Mouse (Mus musculus): Measurements from ENCODE around the gene Lilrb4a. TPM values are rescaled to one million over a fixed set of nuclear protein-coding genes. Genes with fewer than 3 reads are reported as not detected.
"Not testable (repeated sequence)": the region's sequence is repeated elsewhere in the genome, so short reads cannot be mapped to it uniquely, and the experiment has no call there.

Gene Lilrb4a
- 2.4 and 3.4 TPM in 2 replicates for polyA plus RNA-seq (2012; rRNA removed)

DNA sequence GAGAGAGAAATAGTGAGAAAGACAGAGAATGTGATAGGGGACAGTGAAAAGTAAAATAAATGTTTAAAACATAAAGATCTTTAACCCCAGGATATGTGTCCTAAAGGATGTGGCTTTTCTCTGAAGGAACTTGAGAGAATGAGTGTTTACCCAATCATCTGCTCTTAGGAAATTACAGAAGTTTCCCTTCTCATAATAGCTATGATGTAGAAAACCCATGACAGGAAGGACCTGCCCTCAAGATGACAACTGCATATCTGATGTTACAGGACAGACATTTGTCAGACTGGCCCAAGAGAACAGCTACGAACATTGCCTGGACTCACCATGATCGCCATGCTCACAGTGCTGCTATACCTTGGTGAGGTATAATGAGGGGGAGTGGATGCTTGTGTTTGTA is at the start of gene Lilrb4a:
Lilrb4a (plus strand) TSS at position 266 of the 400 bp plus-strand sequence.
- H3K36me3 ChIP-seq (ENCODE audit: control insufficient read depth, insufficient read depth, low read length); H3K4me3 ChIP-seq (ENCODE audit: control insufficient read depth, insufficient read depth, low read length); H3K27me3 ChIP-seq (ENCODE audit: control insufficient read depth, insufficient read depth, low read length); DNase-seq; H3K4me1 ChIP-seq (replicated peaks; ENCODE audit: control insufficient read depth, insufficient read depth, low read length); H3K27ac ChIP-seq (ENCODE audit: control insufficient read depth, insufficient read depth, low read length): not testable (repeated sequence)
- WGBS, result no CpG with 5 or more reads among the region's 2 CpGs

DNA sequence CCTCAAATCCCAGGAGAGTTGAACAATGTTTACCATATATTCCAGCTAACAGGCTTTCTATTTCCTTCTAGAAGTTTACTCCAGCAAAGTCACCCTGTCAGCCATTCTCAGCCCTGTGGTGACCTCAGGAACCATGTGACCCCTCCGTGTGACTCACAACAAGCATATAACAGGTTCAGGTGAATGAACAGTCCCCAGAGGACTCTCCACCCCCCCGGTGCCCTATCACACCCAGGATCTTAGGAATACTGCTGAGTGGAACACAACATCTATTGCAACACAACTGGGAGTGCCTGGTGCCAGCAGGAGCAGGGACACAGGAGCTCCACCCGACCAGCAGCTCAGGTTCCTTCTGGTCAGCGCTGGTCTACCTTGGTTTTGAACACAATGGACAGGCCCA is 39.1 kb upstream of the Lilrb4a start:
- DNase-seq, result no peak
- H3K4me3 ChIP-seq (ENCODE audit: control insufficient read depth, insufficient read depth, low read length), result no peak overlapping the region
- no peaks in the 10 kb centered on the region for H3K36me3 ChIP-seq (ENCODE audit: control insufficient read depth, insufficient read depth, low read length)
- H3K27ac ChIP-seq (ENCODE audit: control insufficient read depth, insufficient read depth, low read length), result no peak overlapping the region
- H3K4me1 ChIP-seq (replicated peaks; ENCODE audit: control insufficient read depth, insufficient read depth, low read length), result no peaks in the 10 kb centered on the region
- WGBS, result 87% methylated on average over 4 of the region's 4 CpGs
- no peak for TF ChIP-seq CTCF (IDR thresholded peaks at IDR 0.05; ENCODE audit: borderline replicate concordance, control insufficient read depth, extremely low read depth, insufficient read depth, low read length, poor library complexity)
- TF ChIP-seq POLR2A (IDR thresholded peaks at IDR 0.05; ENCODE audit: control insufficient read depth, extremely low read depth, insufficient read depth, low read length, poor library complexity), result no peak
- H3K27me3 ChIP-seq (ENCODE audit: control insufficient read depth, insufficient read depth, low read length), result no peaks in the 10 kb centered on the region

DNA sequence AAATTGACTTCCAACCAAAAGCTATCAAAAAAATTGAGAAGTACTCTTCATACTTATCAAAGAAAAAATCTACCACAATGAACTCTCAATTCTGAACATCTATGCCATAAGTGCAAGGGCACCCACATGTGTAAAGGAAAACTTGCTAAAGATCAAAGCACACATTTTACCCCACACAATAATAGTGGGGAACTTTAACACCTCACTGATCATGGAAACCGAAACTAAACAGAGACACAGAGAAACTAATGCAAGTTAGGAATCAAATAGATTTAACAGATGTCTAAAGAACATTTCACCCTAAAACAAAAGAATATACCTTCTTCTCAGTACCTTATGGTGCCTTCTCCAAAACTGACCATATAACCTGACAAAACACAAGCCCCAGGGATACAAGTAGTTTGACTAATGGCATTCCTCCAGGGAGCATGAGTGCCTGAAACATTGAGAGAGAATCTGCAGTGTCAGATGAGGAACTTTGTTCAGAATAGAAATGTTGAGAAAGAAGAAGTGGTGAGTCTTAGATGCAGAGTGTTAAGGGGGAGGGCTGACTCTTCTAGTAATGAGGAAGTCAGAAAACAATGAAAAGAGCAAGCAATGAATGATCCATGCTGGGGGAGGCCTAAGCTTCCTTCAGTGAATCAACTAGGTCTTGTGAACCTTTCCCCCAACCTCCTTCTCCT is 37.0 kb upstream of the Lilrb4a start:
- H3K27me3 ChIP-seq (ENCODE audit: control insufficient read depth, insufficient read depth, low read length), result no peaks in the 10 kb centered on the region
- H3K4me1 ChIP-seq (replicated peaks; ENCODE audit: control insufficient read depth, insufficient read depth, low read length), result no peaks in the 10 kb centered on the region
- no peak overlapping the region for H3K27ac ChIP-seq (ENCODE audit: control insufficient read depth, insufficient read depth, low read length)
- H3K4me3 ChIP-seq (ENCODE audit: control insufficient read depth, insufficient read depth, low read length), result no peak overlapping the region
- no peak for TF ChIP-seq CTCF (IDR thresholded peaks at IDR 0.05; ENCODE audit: borderline replicate concordance, control insufficient read depth, extremely low read depth, insufficient read depth, low read length, poor library complexity)
- no peak for TF ChIP-seq POLR2A (IDR thresholded peaks at IDR 0.05; ENCODE audit: control insufficient read depth, extremely low read depth, insufficient read depth, low read length, poor library complexity)
- DNase-seq, result no peak
- H3K36me3 ChIP-seq (ENCODE audit: control insufficient read depth, insufficient read depth, low read length), result no peaks in the 10 kb centered on the region
- 7% methylated on average over 1 of the region's 1 CpGs for WGBS

DNA sequence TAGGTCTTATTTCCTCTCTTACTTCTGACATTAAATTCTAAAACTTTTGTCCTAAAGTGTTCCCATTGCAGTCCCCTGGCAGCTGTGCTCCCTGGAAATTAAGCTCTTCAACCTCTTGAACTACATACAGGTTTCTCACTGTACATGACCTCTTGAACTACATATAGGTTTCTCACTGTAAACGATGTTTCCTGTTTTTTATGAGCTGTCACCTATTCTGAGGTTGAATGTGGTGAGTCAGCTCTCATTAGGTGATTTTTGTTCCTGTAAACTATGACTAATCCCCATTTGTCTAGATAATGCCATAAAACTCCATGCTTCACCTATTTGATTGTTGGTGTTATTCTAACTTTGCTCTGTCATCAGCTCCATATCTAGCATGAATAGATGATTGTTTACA is 36.4 kb upstream of the Lilrb4a start:
- no peak for DNase-seq
- Histone ChIP-seq H3K36me3 (ENCODE audit: control insufficient read depth, insufficient read depth, low read length) (no peaks in the 10 kb centered on the region), H3K4me1 (replicated peaks; ENCODE audit: control insufficient read depth, insufficient read depth, low read length) (no peaks in the 10 kb centered on the region), H3K4me3 (ENCODE audit: control insufficient read depth, insufficient read depth, low read length) (no peak overlapping the region), H3K27me3 (ENCODE audit: control insufficient read depth, insufficient read depth, low read length) (no peaks in the 10 kb centered on the region), H3K27ac (ENCODE audit: control insufficient read depth, insufficient read depth, low read length) (no peak overlapping the region)
- 7% methylated on average over 1 of the region's 1 CpGs for WGBS
- no peak for TF ChIP-seq CTCF (IDR thresholded peaks at IDR 0.05; ENCODE audit: borderline replicate concordance, control insufficient read depth, extremely low read depth, insufficient read depth, low read length, poor library complexity)
- TF ChIP-seq POLR2A (IDR thresholded peaks at IDR 0.05; ENCODE audit: control insufficient read depth, extremely low read depth, insufficient read depth, low read length, poor library complexity), result no peak

DNA sequence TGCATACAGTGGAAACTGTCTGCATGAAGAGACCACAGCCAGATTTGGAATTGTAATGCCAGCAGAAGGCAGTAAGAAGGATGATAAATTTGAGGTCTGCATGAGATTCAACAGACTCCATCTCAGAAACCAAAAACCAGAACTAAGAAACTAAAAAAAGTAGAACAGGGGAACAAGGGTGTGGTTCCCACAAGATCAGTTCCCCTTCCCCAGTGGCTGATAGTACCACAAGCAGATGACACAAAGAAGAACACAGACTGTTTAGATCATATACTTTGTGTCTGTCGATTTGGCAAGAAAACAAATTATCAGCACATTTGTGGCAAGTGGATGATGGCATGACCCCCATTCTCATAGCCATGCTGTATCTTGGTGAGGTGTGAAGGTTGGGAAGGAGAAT is 35.0 kb upstream of the Lilrb4a start:
- WGBS, result 7% methylated on average over 1 of the region's 1 CpGs
- Histone ChIP-seq H3K27me3 (ENCODE audit: control insufficient read depth, insufficient read depth, low read length) (no peaks in the 10 kb centered on the region), H3K4me3 (ENCODE audit: control insufficient read depth, insufficient read depth, low read length) (no peak overlapping the region), H3K27ac (ENCODE audit: control insufficient read depth, insufficient read depth, low read length) (no peak overlapping the region), H3K4me1 (replicated peaks; ENCODE audit: control insufficient read depth, insufficient read depth, low read length) (no peaks in the 10 kb centered on the region), H3K36me3 (ENCODE audit: control insufficient read depth, insufficient read depth, low read length) (no peaks in the 10 kb centered on the region)
- TF ChIP-seq CTCF (IDR thresholded peaks at IDR 0.05; ENCODE audit: borderline replicate concordance, control insufficient read depth, extremely low read depth, insufficient read depth, low read length, poor library complexity) (no peak), POLR2A (IDR thresholded peaks at IDR 0.05; ENCODE audit: control insufficient read depth, extremely low read depth, insufficient read depth, low read length, poor library complexity) (no peak)
- DNase-seq, result no peak

DNA sequence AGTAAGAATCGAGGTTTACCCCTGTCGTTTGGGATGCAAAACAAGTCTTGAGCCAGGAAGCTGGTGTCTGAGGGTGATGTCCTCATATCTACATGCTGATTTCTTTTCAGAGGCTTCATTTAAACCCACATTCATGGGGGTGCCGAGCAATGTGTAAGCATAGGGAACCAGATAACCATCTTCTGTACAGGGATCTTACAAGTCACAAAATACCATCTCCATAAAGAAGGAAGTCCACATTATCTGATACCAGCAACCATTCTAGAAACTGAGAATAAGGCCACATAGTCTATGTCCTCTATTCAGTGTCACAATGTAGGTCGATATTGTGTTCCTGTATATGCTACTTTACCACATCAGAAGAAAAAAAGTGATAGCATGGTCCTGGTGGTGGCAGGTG is 34.4 kb upstream of the Lilrb4a start:
- Histone ChIP-seq H3K27me3 (ENCODE audit: control insufficient read depth, insufficient read depth, low read length) (no peaks in the 10 kb centered on the region), H3K4me1 (replicated peaks; ENCODE audit: control insufficient read depth, insufficient read depth, low read length) (no peaks in the 10 kb centered on the region), H3K27ac (ENCODE audit: control insufficient read depth, insufficient read depth, low read length) (no peak overlapping the region), H3K36me3 (ENCODE audit: control insufficient read depth, insufficient read depth, low read length) (no peaks in the 10 kb centered on the region), H3K4me3 (ENCODE audit: control insufficient read depth, insufficient read depth, low read length) (no peak overlapping the region)
- WGBS, result 13% methylated on average over 4 of the region's 4 CpGs
- TF ChIP-seq POLR2A (IDR thresholded peaks at IDR 0.05; ENCODE audit: control insufficient read depth, extremely low read depth, insufficient read depth, low read length, poor library complexity) (no peak), CTCF (IDR thresholded peaks at IDR 0.05; ENCODE audit: borderline replicate concordance, control insufficient read depth, extremely low read depth, insufficient read depth, low read length, poor library complexity) (no peak)
- DNase-seq, result no peak

DNA sequence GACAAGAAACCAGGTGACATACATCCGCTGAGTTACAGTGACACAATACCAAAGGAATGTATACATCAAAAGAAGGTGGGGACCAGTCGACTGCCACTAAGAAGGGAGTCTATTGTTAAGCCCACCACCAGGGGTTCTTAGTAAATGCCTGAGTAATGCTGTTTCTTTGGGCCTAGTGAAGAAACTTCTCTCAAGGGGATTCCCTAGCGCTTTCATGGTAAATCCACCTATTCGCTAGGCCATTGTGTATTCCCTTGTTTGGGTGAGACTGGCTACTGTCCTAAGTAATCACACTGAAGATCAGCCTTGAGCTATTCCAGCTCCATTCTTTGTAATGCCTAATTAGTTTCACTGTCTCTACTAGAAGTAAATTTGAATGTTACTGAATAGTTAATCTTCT is 27.0 kb upstream of the Lilrb4a start:
- DNase-seq, result not testable (repeated sequence)
- 90% methylated on average over 4 of the region's 4 CpGs for WGBS

DNA sequence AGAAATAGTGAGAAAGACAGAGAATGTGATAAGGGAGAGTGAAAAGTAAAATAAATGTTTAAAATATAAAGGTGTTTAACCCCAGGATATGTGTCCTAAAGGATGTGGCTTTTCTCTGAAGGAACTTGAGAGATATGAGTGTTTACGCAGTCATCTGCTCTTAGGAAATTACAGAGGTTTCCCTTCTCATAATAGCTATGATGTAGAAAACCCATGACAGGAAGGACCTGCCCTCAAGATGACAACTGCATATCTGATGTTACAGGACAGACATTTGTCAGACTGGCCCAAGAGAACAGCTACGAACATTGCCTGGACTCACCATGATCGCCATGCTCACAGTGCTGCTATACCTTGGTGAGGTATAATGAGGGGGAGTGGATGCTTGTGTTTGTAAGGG is 10.4 kb upstream of the Lilrb4a start, which contains the start of the genes Gm49339 and Lilr4b:
Gm49339 (plus strand) TSS at position 216 of the 400 bp plus-strand sequence.
Lilr4b (plus strand) TSS at position 236 of the 400 bp plus-strand sequence.
- H3K27me3 ChIP-seq (ENCODE audit: control insufficient read depth, insufficient read depth, low read length); DNase-seq; H3K36me3 ChIP-seq (ENCODE audit: control insufficient read depth, insufficient read depth, low read length); H3K4me3 ChIP-seq (ENCODE audit: control insufficient read depth, insufficient read depth, low read length); H3K4me1 ChIP-seq (replicated peaks; ENCODE audit: control insufficient read depth, insufficient read depth, low read length); H3K27ac ChIP-seq (ENCODE audit: control insufficient read depth, insufficient read depth, low read length): not testable (repeated sequence)
- WGBS, result 13% methylated on average over 1 of the region's 3 CpGs

More for the DNA sequence above, 27.0 kb upstream of the Lilrb4a start:
- not testable (repeated sequence) for H3K27me3 ChIP-seq (ENCODE audit: control insufficient read depth, insufficient read depth, low read length); H3K27ac ChIP-seq (ENCODE audit: control insufficient read depth, insufficient read depth, low read length); H3K36me3 ChIP-seq (ENCODE audit: control insufficient read depth, insufficient read depth, low read length); H3K4me3 ChIP-seq (ENCODE audit: control insufficient read depth, insufficient read depth, low read length); H3K4me1 ChIP-seq (replicated peaks; ENCODE audit: control insufficient read depth, insufficient read depth, low read length)
